Mouse (Mus musculus): ENCODE data around the gene Bach2. TPM values are rescaled to one million over a fixed set of nuclear protein-coding genes. Genes with fewer than 3 reads are reported as not detected.

The Bach2 gene
- polyA plus RNA-seq, 1 experiment = 18.7 TPM

GRCm38 (mm10) chr4:32239749-32240131 is 1.1 kb downstream of the Bach2 start:
- Histone ChIP-seq H3K9me3 (replicated peaks; ENCODE audit: control insufficient read depth, insufficient read depth, low read length, poor library complexity, severe bottlenecking) (no peaks in the 10 kb centered on the region), H3K36me3 (ENCODE audit: control insufficient read depth, insufficient read depth, low read length, poor library complexity, severe bottlenecking) (no peaks in the 10 kb centered on the region), H3K27ac (ENCODE audit: insufficient read depth, low read length) (no peak overlapping the region), H3K9ac (ENCODE audit: low read depth, poor library complexity, severe bottlenecking) (peak overlapping the region; percentile 94), H3K4me1 (ENCODE audit: control insufficient read depth, insufficient read depth, low read length) (no peaks in the 10 kb centered on the region), H3K27me3 (ENCODE audit: control insufficient read depth, insufficient read depth, low read length, poor library complexity, severe bottlenecking) (peaks cover 8% of the 10 kb centered on the region; the same call in 1 of the 2 replicates), H3K4me3 (ENCODE audit: low read depth, low read length) (peak overlapping the region; percentile 77)
- TF ChIP-seq CTCF (IDR thresholded peaks at IDR 0.05; ENCODE audit: low read depth, low read length) (no peak), EP300 (IDR thresholded peaks at IDR 0.05; ENCODE audit: insufficient read depth, low read depth, low read length) (no peak), POLR2A (IDR thresholded peaks at IDR 0.05; ENCODE audit: insufficient read depth, low read length) (no peak)

- Histone ChIP-seq H3K9me3 (replicated peaks; ENCODE audit: control insufficient read depth, insufficient read depth, low read length, poor library complexity, severe bottlenecking) (no peaks in the 10 kb centered on the region), H3K27me3 (ENCODE audit: control insufficient read depth, insufficient read depth, low read length, poor library complexity, severe bottlenecking) (peaks cover 8% of the 10 kb centered on the region; the same call in 1 of the 2 replicates), H3K27ac (ENCODE audit: insufficient read depth, low read length) (no peak overlapping the region), H3K36me3 (ENCODE audit: control insufficient read depth, insufficient read depth, low read length, poor library complexity, severe bottlenecking) (no peaks in the 10 kb centered on the region), H3K4me3 (ENCODE audit: low read depth, low read length) (no peak overlapping the region), H3K9ac (ENCODE audit: low read depth, poor library complexity, severe bottlenecking) (no peak overlapping the region), H3K4me1 (ENCODE audit: control insufficient read depth, insufficient read depth, low read length) (no peaks in the 10 kb centered on the region)
- no peak for TF ChIP-seq CTCF (IDR thresholded peaks at IDR 0.05; ENCODE audit: low read depth, low read length)
These were observed 1.9 kb downstream of the Bach2 start for GRCm38 (mm10) chr4:32240457-32241030.

- Histone ChIP-seq H3K27ac (ENCODE audit: insufficient read depth, low read length) (no peak overlapping the region), H3K4me1 (ENCODE audit: control insufficient read depth, insufficient read depth, low read length) (no peaks in the 10 kb centered on the region), H3K4me3 (ENCODE audit: low read depth, low read length) (no peak overlapping the region), H3K9me3 (replicated peaks; ENCODE audit: control insufficient read depth, insufficient read depth, low read length, poor library complexity, severe bottlenecking) (no peaks in the 10 kb centered on the region), H3K9ac (ENCODE audit: low read depth, poor library complexity, severe bottlenecking) (no peak overlapping the region), H3K27me3 (ENCODE audit: control insufficient read depth, insufficient read depth, low read length, poor library complexity, severe bottlenecking) (peaks cover 8% of the 10 kb centered on the region; the same call in 1 of the 2 replicates), H3K36me3 (ENCODE audit: control insufficient read depth, insufficient read depth, low read length, poor library complexity, severe bottlenecking) (no peaks in the 10 kb centered on the region)
- TF ChIP-seq CTCF (IDR thresholded peaks at IDR 0.05; ENCODE audit: low read depth, low read length) (no peak), POLR2A (IDR thresholded peaks at IDR 0.05; ENCODE audit: insufficient read depth, low read length) (no peak), EP300 (IDR thresholded peaks at IDR 0.05; ENCODE audit: insufficient read depth, low read depth, low read length) (no peak)
These were observed 2.9 kb downstream of the Bach2 start for GRCm38 (mm10) chr4:32241351-32241980.

GRCm38 (mm10) chr4:32242122-32242615 is 3.6 kb downstream of the Bach2 start:
- no peaks in the 10 kb centered on the region for H3K4me1 ChIP-seq (ENCODE audit: control insufficient read depth, insufficient read depth, low read length)
- no peak overlapping the region for H3K4me3 ChIP-seq (ENCODE audit: low read depth, low read length)
- no peaks in the 10 kb centered on the region for H3K9me3 ChIP-seq (replicated peaks; ENCODE audit: control insufficient read depth, insufficient read depth, low read length, poor library complexity, severe bottlenecking)
- no peaks in the 10 kb centered on the region for H3K36me3 ChIP-seq (ENCODE audit: control insufficient read depth, insufficient read depth, low read length, poor library complexity, severe bottlenecking)
- H3K9ac ChIP-seq (ENCODE audit: low read depth, poor library complexity, severe bottlenecking) = no peak overlapping the region
- no peak overlapping the region for H3K27ac ChIP-seq (ENCODE audit: insufficient read depth, low read length)
- TF ChIP-seq CTCF (IDR thresholded peaks at IDR 0.05; ENCODE audit: low read depth, low read length) (no peak), EP300 (IDR thresholded peaks at IDR 0.05; ENCODE audit: insufficient read depth, low read depth, low read length) (no peak), POLR2A (IDR thresholded peaks at IDR 0.05; ENCODE audit: insufficient read depth, low read length) (no peak)
- H3K27me3 ChIP-seq (ENCODE audit: control insufficient read depth, insufficient read depth, low read length, poor library complexity, severe bottlenecking) = peaks cover 8% of the 10 kb centered on the region; the same call in 1 of the 2 replicates

- H3K9ac ChIP-seq (ENCODE audit: low read depth, poor library complexity, severe bottlenecking) = no peak overlapping the region
- H3K9me3 ChIP-seq (replicated peaks; ENCODE audit: control insufficient read depth, insufficient read depth, low read length, poor library complexity, severe bottlenecking) = no peaks in the 10 kb centered on the region
- no peak overlapping the region for H3K27ac ChIP-seq (ENCODE audit: insufficient read depth, low read length)
- H3K4me1 ChIP-seq (ENCODE audit: control insufficient read depth, insufficient read depth, low read length) = no peaks in the 10 kb centered on the region
- H3K27me3 ChIP-seq (ENCODE audit: control insufficient read depth, insufficient read depth, low read length, poor library complexity, severe bottlenecking) = peaks cover 6% of the 10 kb centered on the region; the same call in 1 of the 2 replicates
- TF ChIP-seq CTCF (IDR thresholded peaks at IDR 0.05; ENCODE audit: low read depth, low read length) = no peak
- no peak for TF ChIP-seq POLR2A (IDR thresholded peaks at IDR 0.05; ENCODE audit: insufficient read depth, low read length)
- TF ChIP-seq EP300 (IDR thresholded peaks at IDR 0.05; ENCODE audit: insufficient read depth, low read depth, low read length) = no peak
- H3K4me3 ChIP-seq (ENCODE audit: low read depth, low read length) = no peak overlapping the region
- no peaks in the 10 kb centered on the region for H3K36me3 ChIP-seq (ENCODE audit: control insufficient read depth, insufficient read depth, low read length, poor library complexity, severe bottlenecking)
These were observed 4.9 kb downstream of the Bach2 start for GRCm38 (mm10) chr4:32243458-32243857.

- H3K27ac ChIP-seq (ENCODE audit: insufficient read depth, low read length) = no peak overlapping the region
- H3K36me3 ChIP-seq (ENCODE audit: control insufficient read depth, insufficient read depth, low read length, poor library complexity, severe bottlenecking) = no peaks in the 10 kb centered on the region
- H3K9me3 ChIP-seq (replicated peaks; ENCODE audit: control insufficient read depth, insufficient read depth, low read length, poor library complexity, severe bottlenecking) = no peaks in the 10 kb centered on the region
- H3K27me3 ChIP-seq (ENCODE audit: control insufficient read depth, insufficient read depth, low read length, poor library complexity, severe bottlenecking) = peaks cover 6% of the 10 kb centered on the region; the same call in 1 of the 2 replicates
- H3K9ac ChIP-seq (ENCODE audit: low read depth, poor library complexity, severe bottlenecking) = no peak overlapping the region
- TF ChIP-seq POLR2A (IDR thresholded peaks at IDR 0.05; ENCODE audit: insufficient read depth, low read length) (no peak), CTCF (IDR thresholded peaks at IDR 0.05; ENCODE audit: low read depth, low read length) (no peak), EP300 (IDR thresholded peaks at IDR 0.05; ENCODE audit: insufficient read depth, low read depth, low read length) (no peak)
- no peak overlapping the region for H3K4me3 ChIP-seq (ENCODE audit: low read depth, low read length)
- no peaks in the 10 kb centered on the region for H3K4me1 ChIP-seq (ENCODE audit: control insufficient read depth, insufficient read depth, low read length)
These were observed 5.6 kb downstream of the Bach2 start for GRCm38 (mm10) chr4:32244092-32244745.
